Mouse (Mus musculus) lung, adult 2 months (tissue): Measurements from ENCODE around the gene Cog5.

Experiments used
- CTCF ChIP-seq: fragments of 200-500 bp; IDR thresholded peaks from 2 replicates; pipeline ENCODE4 v1.5.1; 2011; ENCODE audit warnings: mild to moderate bottlenecking, low read length, control low read depth; ENCODE audit not compliant: insufficient read depth
- POLR2A ChIP-seq: fragments of 200-500 bp; IDR thresholded peaks from 2 replicates; pipeline ENCODE4 v1.6.1; 2011; ENCODE audit warnings: low read depth, mild to moderate bottlenecking, control low read depth, low read length, borderline replicate concordance; ENCODE audit errors: extremely low read depth

DNA sequence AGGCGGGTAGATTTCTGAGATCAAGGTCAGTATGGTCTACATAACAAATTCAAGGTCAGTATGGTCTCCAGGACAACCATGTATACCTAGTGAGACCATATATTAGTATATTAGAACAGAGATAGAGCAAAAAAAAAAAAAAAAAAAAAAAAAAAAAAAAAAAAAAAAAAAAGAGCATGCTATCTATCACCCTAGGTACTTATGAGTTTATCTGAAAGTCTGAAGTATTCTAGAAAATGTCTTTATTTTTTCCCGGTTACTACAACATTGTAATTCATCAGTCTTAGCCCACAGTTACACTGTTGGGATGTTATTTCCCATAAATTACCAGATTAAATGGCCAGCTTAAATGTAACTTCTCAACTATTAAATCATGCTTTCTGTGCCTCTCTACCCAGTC is 289.7 kb downstream of the Cog5 start:
- TF ChIP-seq CTCF (no peak), POLR2A (no peak)
